Mouse (Mus musculus): ENCODE data around the gene 4933415A04Rik.

- TF ChIP-seq CTCF (IDR thresholded peaks at IDR 0.05; ENCODE audit: control insufficient read depth, insufficient read depth, low read length) (no peak), POLR2A (IDR thresholded peaks at IDR 0.05; ENCODE audit: borderline replicate concordance, control insufficient read depth, low read depth, low read length) (no peak)
These were observed 49.8 kb upstream of the 4933415A04Rik start for GRCm38 (mm10) chr11:43537074-43537473.
